Mouse (Mus musculus) CD8-positive naive resting alpha-beta T cell, adult 2 months (primary cell): ENCODE data around the gene Prnp.

Experiments used
- DNase-seq, 2 experiments: peaks; one replicate each; pipeline ENCODE4 v3.0.0; 2022; ENCODE audit warnings: low read depth in 2 of 2, low spot score in 2 of 2

Gene Prnp

DNA sequence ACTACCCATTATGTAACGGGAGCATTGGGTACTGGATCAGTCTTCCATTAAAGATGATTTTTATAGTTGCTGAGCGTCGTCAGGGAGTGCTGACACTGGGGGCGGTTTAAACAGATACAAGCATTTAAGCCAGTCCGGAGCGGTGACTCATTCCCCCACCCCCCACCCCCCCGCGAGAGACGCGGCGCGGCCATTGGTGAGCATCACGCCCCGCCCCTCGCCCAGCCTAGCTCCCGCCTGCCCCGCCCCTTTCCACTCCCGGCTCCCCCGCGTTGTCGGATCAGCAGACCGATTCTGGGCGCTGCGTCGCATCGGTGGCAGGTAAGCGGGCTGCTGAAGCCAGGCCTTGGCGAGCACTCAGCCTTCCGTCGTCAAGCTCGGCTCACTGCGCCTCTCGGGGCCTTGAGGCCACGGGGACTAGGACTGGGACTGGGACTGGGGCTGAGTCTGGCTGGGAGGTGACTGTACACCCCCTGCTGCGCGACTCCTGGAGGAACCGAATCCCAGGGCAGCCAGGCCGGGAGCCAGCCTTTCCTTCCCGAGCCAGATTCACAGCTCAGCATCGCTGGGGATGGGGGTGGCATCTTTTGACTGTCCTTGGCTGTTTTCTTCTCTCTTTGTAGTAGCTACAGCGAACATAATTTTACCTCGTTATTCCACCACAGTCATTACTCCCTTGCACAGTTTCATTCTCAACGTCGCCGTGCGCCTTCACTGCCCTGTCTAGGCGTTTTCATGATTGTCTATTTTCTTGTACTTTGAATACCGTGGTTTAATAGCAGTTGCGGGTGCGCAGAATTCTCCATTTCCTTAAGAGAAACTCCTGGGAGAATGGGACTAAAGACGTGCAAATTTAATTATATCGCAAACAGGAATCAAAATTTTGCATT is at the start of gene Prnp, which contains the start of gene Prn:
Gene Prnp, plus strand, starts transcription at position 246 of the 890 bp plus-strand sequence.
Gene Prn, plus strand, starts transcription at position 275 of the 890 bp plus-strand sequence.
- peak; percentile 74 to 79 for DNase-seq

DNA sequence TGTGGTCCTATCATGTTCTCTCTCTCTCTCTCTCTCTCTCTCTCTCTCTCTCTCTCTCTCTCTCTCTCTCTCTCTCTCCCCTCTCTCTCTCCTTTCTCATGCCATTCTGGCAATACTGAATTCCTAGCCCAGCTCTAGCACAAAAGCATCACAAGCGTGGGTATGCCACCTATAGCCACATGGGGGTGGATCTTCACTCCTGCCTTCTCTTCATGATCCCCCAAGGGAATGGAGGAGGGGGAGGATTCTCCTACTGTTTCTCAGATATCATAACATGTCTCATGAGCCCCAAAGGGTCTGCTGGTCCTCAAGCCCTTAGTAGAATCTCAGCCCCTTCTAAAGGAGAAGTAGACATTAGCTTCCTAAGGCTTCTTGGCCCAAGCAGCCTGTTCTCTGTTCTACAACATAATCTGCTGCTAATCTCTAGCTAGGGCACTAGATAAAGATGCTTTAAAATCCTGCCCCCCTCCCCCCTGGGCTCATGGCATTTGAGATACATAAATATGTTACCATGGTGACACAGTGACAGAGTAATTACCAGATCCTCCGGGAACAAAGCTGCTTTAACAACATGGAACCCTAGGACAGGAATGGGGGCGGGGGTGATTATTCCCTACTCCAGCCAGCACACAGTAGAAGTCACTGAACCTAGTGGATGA is 47.0 kb upstream of the Prnp start:
- DNase-seq: no peak

DNA sequence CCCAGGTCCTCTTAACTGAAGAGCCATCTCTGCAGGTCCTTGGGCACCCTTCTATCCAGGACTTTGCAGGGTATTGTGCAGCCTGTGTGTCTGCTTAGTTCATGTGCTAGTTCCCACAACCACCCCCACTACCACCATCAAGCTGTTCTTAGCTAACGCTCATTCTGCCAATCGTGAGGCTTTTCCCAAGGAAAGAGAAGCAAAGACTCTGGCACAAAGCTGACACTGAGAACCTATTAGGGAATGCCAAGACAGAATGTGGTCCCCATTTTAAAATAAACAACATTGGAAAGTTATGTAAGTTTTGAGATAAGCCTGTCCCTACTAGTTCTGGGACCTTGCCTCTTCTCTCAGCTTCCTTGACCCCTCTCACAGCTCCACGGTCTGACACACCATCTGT is 46.3 kb upstream of the Prnp start:
- no peak for DNase-seq

DNA sequence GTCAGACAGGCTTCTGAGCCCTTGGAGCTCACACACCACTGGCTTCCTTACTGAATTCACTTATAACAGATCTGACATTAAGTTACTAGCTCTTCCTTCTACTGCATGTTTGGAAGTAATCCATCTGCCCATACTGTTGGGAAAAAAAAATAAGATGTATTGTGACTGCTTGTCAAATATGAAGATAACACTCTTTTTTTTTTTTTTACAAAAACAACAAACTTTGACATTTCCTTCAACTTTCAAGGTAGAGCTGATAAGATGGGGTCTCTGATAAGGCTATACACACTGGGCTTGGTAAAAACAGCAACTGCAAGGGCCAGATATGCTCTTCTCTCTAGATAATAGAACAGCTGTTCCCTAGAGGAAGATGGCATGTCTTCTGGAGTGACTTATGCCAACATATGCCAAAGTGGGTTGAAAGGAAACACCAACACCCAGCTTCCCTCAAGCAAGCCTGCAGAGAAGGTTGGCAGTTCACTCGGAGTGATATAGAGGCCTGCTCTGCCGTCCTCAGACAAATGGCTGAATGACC is 45.4 kb upstream of the Prnp start:
- no peak for DNase-seq

DNA sequence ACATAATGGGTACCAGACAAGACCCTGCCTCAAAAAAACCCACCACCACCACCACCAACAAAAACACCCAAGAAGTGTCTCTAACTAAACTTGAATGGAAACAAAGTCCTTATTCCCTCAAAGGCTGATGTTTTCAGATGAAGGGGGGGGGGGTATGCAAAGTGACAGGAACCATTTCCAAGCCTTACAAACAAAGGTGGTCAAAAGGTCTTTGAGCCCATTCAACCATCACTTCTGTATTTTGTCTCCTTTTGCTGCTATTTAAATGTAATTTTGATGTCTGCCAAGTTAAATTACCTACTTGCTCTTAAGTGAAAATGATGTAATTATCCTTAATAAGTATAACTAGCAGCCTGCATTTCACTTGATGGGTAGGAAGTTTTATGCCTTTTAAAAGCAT is 43.1 kb upstream of the Prnp start:
- no peak for DNase-seq

DNA sequence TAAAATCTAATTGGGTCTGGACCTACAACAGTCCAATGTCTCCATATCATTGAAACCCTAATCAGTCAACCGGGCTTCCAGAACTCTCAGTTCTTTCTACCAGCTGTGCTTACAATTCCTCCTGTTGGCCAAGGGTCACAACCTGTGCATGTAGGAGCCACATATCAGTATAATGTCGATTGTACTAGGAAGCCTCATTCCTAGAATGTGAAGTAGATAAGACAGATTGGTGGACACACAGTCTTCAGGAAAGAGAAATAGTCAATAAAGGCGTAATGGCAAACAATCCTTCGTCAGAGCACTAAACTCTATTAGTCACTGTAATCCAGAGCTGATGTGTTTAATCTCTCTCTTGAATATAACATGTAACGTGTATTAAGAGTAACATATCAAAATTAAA is 40.7 kb upstream of the Prnp start:
- no peak for DNase-seq

DNA sequence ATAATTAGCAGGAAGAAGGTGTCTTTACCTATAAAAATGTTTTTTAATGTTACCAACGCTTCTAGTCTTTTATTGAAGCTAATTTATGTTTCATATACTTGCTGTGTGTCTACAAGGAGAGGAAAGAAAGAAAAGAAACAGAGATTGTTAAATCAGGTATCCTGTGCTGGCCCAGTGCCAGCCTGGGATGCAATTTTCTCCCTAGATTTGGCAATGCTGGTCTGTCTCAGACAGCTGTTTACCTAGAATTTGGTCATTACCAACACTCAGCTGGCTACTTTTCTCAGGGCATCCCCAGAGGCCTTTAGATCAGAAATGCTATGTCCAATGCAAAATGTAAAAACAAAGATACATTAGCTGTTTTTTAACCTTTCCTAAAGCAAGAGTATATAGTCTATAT is 36.4 kb upstream of the Prnp start:
- no peak for DNase-seq

DNA sequence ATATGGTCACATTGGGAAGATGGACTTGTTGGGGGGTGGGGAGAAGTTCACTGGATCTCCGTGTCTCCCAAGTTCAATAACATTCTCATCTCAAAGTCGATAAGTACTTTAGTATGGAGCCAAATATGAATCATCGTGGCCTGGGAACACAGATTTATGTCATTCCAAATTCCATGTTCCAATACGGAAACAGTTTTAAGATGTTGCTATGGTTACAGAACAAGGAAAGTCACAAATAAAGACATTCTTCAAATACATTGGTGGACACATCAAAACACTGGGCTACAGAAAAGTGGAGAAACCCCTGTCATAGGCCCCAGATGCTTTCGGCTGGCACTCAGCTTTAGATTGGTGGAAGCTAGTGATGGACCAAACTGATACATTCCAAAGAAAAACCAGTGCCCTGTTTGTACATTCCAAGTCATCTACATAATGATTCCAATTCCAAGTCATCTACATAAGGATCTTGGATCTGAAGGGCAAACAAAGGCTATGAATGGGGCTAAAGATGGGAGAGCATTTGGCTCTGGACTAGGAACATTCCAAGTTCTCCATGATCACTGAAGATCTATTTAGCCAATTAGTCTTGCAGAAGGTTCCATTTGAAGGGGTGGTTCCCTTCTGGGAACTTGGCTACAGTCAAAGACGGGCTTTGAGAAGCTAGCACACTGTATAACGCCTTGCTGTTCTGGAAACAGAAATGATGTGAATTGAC is 33.0 kb upstream of the Prnp start:
- DNase-seq: no peak

DNA sequence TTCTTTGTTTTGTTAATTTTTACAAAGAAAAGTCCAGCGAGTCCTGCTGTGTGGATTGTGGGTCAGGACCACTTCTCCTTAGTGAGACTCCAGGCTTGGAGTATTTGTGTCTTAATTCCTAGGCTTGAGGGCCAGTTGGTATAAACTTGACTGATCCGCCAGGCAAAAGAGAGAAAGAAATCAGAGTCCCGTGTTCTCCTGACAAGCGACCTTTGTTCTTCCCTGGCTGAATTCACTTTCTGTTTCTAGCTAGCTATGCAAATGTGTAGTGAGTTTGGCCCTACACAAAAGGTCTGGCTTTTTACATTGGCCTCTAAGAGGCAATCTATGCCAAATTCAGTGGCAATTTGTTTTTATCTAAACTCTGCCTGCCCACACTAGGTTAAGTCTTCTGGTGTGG is 28.0 kb upstream of the Prnp start:
- DNase-seq: no peak

DNA sequence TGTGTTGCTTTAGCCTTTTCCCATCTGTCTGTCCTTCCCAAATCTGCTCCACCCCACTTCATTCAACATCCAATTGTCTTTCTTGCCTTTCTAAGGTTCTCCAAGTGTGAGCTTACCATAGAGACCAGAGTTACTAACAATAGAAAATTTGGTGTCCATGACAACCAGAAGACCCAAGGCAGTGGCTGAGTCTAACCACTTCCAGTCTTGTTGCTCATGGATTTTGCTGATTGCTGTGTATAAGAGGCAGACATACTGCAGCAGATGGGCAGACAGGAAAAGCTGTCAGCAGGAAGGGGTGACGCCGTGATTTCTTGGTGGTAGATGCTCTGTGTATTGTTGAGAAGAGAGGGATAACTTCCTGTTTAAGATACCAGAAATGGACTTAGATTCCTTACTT is 26.6 kb upstream of the Prnp start:
- DNase-seq: no peak

DNA sequence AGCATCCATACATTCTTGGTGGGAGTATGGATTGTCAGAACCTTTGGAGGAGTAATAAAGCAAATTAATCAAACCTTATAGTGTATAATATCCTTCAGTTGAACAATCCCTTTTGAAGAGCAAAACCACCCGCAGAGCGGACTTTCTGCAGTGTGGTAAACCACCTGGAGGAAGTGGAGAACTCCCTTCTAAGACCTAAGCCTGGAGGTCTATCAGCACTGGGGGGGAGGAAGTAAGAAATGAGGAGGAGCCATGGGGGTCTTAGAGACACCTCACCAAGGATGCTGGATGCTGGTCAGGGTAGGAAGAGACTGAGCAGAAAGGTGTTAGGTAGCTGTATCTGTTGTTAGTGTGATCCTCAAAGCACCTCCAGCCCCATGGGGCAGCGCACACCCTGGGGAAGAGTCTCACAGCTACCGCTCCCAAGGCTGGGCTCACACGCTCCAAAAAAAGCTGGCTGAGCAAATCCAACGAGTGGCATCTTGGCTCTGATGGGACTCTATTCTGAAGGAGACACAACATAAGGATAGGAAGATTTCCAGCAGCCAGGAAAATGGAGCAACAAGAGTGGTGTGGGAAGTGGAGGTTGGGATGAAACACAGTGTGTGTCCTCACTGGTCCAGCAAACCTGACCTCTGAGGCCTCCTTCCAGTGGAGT is 23.1 kb upstream of the Prnp start:
- no peak for DNase-seq

DNA sequence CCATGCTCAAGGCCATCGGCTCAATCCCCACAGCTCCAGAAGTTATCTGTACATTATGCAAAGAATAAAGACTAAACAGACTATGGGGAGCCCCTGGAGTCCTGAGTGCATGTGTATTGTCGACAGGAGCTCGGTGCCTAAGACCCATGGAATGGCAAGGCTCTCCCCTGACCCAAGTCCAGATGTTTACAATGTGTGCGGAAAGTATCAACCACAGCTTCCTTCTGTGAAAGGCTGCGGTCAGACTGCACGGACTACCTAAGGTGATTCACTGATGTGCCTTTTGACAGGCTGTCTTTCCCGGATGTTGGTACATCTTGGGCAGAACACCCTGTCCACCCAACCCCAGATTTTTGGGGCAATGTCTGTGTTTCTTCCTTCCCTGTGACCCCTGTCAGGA is 21.5 kb upstream of the Prnp start:
- no peak for DNase-seq

DNA sequence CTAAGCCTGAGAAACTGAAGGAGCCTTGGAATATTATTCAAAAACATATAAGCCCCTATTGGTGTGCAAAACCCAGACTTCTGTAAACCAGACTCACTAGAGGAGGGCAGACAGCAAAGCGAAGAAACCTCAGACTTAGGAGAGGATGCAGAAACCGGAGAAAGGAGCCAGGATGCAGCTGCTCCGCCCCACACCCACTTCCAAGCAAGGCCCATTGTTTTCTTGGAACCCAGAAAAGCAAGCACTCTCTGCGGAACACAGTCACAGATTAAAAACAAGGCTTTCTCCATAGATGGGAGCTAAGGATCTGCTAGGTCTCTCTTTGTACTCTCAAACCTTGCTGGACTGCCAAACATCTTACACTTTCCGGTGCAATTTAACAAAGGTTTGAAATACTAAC is 17.2 kb upstream of the Prnp start:
- DNase-seq: no peak

DNA sequence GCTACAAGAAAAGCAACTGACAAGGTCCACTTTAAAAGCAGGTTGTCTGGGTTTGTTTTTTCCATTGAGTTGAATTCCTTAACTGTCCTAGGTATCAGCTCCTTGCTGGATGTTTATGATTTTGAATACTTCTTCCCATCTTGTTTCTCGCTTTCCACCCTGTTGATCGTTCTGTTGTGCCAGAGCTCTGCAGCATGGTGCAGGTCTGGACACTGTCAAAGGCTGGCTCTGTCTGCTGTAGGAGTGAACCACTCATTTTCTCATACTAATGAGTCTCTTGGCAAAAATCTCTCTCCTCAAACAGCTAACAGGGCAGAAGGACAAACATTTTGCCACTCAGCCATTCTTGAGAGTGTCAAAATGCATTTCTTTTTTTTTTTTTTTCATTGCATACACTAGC is 14.6 kb upstream of the Prnp start:
- no peak for DNase-seq

DNA sequence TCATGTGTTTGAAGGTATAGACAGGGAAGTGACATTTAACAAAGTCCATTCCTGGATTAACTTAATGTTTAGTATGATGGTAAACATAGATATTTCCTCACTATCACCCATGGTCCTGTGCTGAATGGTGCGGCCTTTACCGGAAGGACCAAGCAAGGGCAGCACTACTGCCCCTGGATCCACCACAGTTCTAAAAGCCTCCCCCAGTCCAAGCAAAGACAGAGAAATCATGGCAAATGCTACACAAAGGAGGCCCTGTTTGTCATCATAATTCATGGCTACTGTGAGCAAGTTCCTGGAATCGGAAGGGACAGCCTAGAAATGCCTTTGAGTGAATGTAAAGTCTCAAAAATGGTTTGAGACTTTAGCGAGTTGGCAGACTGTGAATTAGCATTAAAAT is 13.7 kb upstream of the Prnp start:
- no peak for DNase-seq

DNA sequence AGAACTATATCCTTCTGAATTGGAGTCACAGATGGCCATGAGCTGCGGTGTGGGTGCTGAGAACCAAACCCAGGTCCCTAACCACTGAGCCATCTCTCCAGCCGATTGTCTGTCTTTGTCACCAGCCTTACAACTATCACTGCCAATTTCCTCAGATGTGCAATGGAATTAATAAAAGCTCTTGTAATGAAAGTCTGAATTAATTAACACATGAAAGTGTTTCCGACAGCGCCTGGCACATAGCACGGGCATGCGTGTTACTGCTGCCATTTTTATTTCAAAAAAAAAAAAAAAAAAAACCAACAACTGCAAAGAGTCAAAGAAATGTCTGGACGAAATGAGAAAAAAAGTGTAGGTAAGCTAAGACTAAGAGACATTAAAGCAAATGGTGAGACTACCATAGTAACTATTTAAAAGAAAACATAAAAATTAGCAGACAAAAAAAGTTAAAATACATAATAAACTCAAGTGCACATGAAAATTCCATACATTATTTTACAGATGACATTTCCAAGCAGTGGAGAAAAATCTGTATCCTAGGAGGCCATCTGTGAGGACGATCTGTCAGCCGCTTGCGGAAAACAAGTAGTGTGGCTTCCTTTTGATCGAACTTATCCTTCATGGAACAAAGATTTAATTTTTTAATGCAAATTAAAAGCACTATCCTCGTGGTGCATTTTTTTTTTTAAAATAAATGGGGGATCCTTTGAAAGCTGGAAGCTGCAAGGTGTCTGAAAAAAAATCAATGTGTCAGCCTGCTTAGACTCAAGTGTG is 12.2 kb upstream of the Prnp start:
- DNase-seq: no peak

DNA sequence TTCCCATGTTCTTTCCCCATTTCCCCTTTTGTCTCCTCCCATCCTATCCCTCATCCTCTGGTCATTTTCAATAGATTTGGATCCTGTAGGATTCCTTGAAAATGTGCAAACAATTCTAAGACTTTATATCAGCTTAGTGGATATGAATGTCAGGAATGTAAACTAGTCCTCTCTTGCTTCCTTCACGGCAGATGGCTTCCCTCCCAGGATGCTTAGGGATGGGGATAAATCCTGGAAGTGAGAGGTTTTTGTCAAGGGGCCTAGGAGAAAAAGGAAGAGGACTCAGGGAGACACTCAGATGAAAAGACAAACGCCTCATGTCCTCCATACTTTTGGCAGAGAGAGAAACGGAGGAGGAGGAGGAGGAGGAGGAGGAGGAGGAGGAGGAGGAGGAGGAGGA is 7.3 kb upstream of the Prnp start:
- no peak for DNase-seq

DNA sequence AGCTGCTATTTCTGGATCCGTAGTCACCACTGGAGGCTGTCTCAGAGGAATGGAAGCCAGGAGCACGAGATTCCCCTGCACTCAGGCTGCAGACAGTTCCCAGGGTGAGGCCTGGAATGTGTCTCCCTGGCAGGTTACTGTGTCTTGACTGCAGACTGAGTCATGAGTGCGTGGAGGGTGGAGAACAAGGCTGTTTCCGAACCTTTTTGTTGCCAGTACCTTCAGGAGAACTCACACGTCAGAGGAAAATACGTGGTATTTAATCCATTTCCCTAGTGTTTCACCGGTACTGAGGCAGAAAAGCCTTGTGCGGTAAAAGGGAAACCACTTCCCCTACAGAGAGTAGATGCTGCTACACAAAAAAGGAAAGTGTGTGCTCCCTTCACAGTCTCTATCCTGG is 6.9 kb upstream of the Prnp start:
- peak in 1 of 2 experiments; percentile 7 for DNase-seq

DNA sequence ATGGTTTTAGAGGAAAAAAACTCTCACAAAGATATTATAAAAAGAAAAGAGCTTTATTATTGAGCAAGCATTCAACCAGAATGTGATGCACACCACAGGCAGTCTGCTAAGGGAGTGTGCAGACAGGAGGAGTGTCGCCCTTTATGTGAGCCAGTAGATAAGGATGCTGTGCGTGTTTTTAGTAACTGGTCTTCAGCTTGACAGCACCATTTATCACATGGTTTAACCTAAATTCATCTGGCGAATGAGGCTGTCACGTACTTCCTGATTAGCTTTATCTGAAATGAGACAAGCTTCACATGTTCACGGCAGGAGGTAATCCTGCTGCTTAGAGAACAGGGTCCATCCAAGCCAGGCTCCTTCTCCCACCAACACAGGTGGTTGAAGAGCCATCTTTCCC is 4.7 kb upstream of the Prnp start:
- no peak for DNase-seq

DNA sequence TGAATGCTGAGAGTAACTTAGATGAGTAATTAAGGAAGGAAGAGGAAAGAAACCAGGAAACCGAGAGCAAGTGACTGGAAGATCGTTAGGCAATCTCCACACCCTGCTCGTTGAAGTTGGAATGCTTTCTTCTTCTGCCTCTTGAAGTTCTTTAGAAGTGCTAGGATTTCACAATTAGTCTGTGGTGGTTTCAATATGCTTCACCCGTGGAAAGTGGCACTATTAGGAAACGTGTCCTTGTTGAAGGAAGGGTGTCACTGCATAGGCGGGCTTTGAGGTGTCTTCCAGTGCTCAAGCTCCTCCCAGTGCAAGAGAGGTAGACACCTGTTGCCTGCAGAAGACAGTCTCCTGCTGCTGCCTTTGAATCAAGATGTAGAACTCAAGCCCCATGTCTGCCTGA is 4.0 kb upstream of the Prnp start:
- DNase-seq: no peak
